Mouse (Mus musculus) midbrain, embryonic 16.5 days (tissue): Measurements from ENCODE around the gene E030030I06Rik. TPM values are rescaled to one million over a fixed set of nuclear protein-coding genes. Genes with fewer than 3 reads are reported as not detected.
"Not testable (repeated sequence)": the region's sequence is repeated elsewhere in the genome, so short reads cannot be mapped to it uniquely, and the experiment has no call there.

Experiments
- ATAC-seq: fragments of 200-750 bp; cut with Nextera tagmentation; 2 replicates; pipeline ENCODE4 v1.8.0; 2017; ENCODE audit warnings: moderate TSS enrichment
- H3K27ac ChIP-seq: fragments of 300-500 bp; sonication (generic); 2 replicates; pipeline ENCODE4 v1.5.1; 2014; ENCODE audit warnings: mild to moderate bottlenecking, low read length, mixed read lengths
- H3K27me3 ChIP-seq: fragments of 300-500 bp; sonication (generic); 2 replicates; pipeline ENCODE4 v1.6.1; 2014; ENCODE audit warnings: low read depth, low read length, mixed read lengths; ENCODE audit not compliant: control insufficient read depth, insufficient read depth
- H3K36me3 ChIP-seq: fragments of 300-500 bp; sonication (generic); 2 replicates; pipeline ENCODE4 v1.6.1; 2014; ENCODE audit warnings: mild to moderate bottlenecking, low read length, moderate library complexity, mixed read lengths; ENCODE audit not compliant: control insufficient read depth, insufficient read depth
- H3K4me1 ChIP-seq: fragments of 300-500 bp; sonication (generic); 2 replicates; pipeline ENCODE4 v1.6.1; 2014; ENCODE audit warnings: mild to moderate bottlenecking, low read length, mixed read lengths; ENCODE audit not compliant: control insufficient read depth, insufficient read depth
- H3K4me2 ChIP-seq: fragments of 300-500 bp; sonication (generic); 2 replicates; pipeline ENCODE4 v1.6.1; 2014; ENCODE audit warnings: mild to moderate bottlenecking, low read length, mixed read lengths
- H3K4me3 ChIP-seq: fragments of 300-500 bp; sonication (generic); 2 replicates; pipeline ENCODE4 v1.5.1; 2014; ENCODE audit warnings: low read depth, mild to moderate bottlenecking, low read length, moderate library complexity, mixed read lengths
- H3K9ac ChIP-seq: fragments of 300-500 bp; sonication (generic); 2 replicates; pipeline ENCODE4 v1.6.1; 2014; ENCODE audit warnings: low read depth, low read length, mixed read lengths
- H3K9me3 ChIP-seq: fragments of 300-500 bp; sonication (generic); replicated peaks from 2 replicates; pipeline ENCODE4 v1.6.1; 2014; ENCODE audit warnings: mild to moderate bottlenecking, low read length, mixed read lengths; ENCODE audit not compliant: control insufficient read depth, poor library complexity, severe bottlenecking
- WGBS: fragments of 180-500 bp; shearing (Covaris S2); extraction: QIAGEN DNeasy Blood & Tissue Kit; methylation state at CpG from one replicate; pipeline ENCODE4 v1.1.7; 2014; 5-methylcytosine and 5-hydroxymethylcytosine counted together
- polyA plus RNA-seq: library from polyadenylated mRNA; unstranded; fragments of >200 nt; fragmentation: Nextera tagmentation; extraction: Ambion mirVana; gene quantifications from 2 replicates; pipeline ENCODE4 v1.2.1, GENCODE M21; 2015

The E030030I06Rik gene
- polyA plus RNA-seq, 1 experiment from 2014 or later = 1.9 TPM

DNA sequence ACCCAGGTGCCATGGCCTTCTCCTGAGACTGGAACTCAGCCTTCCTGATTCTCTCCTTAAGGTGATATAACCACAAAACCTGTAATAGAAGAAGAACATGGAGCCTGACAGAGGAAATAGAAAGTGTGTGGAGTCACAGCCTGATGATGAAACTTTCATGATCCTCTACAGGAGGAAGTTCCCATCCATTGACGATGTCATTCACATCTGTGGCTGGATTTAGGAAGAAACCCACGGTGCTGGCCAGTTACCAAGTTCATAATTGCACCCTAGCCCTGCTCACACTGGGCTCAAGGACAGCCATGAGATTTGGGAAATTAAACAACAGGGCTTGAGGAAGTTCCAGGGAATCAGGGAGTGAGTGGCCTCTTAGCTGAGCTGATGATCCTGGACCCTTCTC, 17.0 kb upstream of the E030030I06Rik start:
- WGBS = 84% methylated on average over 2 of the region's 2 CpGs
- ATAC-seq = not testable (repeated sequence)

DNA sequence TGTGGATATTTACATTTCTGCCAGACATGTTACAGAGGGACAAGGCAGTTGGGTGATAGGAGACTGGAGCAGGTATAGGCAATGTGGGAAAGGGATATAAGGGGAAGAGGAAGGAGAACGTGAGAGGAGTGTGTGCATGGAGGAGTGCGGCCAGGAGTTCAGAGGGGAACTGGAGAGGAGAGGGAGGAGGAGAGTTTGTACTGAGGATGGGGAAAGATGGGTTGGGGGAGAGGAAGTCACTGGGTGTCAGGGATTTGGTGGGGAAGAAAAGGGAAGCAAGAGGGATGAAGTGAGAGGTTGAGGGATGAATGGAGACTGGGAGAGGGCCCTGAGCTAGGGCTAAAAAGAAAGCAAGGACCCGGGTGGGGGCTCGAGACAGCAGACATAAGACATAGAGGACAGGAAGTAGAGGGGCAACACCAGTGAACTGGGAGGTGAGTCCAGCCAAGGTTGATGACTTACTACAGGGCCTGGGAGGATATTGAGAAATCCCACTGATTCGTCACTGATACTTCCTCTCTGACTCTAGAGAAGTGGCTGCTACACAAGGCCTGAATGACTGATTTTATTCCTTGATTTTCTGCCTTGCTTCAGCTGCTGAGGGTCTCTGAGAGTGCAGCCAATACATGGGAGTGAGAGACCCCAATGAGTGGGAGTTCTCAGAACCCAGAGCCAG, 16.4 kb upstream of the E030030I06Rik start:
- not testable (repeated sequence) for H3K9me3 ChIP-seq

More for the DNA sequence above, 17.0 kb upstream of the E030030I06Rik start:
- H3K9me3 ChIP-seq, H3K4me3 ChIP-seq, H3K36me3 ChIP-seq, H3K9ac ChIP-seq, H3K4me2 ChIP-seq, H3K27ac ChIP-seq, H3K4me1 ChIP-seq, H3K27me3 ChIP-seq: not testable (repeated sequence)

DNA sequence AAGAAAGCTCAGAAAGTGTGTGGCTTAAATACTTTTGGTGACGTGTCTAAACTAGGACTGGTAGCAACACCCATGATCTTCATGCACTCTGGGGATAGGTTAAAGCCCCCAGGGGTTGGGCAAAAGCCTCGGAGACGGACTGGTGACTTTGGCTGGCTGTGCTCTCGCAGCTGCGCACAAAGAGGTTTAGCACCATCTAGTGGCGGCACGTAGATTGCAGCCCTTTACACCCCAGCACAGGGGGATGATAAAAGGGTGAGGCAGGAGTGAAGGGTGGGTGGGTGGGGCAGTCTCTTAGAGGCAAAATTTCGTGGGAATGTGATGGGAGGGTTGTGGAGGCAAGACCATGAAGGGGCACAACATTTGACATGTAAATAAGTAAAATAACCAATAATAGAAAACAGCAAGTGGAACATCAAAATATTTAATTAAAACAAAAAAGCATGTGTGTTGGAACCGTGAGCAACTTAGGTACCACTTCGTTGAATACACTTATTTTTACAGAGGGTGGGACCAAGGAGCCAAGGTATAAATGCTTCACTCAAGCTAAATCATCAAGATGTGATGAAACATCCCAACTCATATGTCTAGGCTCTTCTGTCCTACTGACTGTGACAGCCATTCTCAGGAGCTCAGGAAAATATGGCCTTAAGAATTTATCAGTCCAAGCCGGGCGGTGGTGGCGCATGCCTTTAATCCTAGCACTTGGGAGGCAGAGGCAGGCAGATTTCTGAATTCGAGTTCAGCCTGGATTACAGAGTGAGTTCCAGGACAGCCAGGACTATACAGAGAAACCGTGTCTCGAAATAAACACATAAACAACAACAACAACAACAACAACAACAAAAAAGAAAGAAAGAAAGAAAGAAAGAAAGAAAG, 14.9 kb upstream of the E030030I06Rik start:
- peak; percentile 74 for ATAC-seq
- not testable (repeated sequence) for H3K4me3 ChIP-seq, H3K9me3 ChIP-seq, H3K27ac ChIP-seq, H3K36me3 ChIP-seq, H3K27me3 ChIP-seq, H3K4me1 ChIP-seq, H3K9ac ChIP-seq
- peak overlapping the region; percentile 39 for H3K4me2 ChIP-seq
- 34% methylated on average over 13 of the region's 16 CpGs for WGBS

More for the DNA sequence above, 16.4 kb upstream of the E030030I06Rik start:
- H3K36me3 ChIP-seq, ATAC-seq, H3K9ac ChIP-seq, H3K4me3 ChIP-seq, H3K4me1 ChIP-seq, H3K4me2 ChIP-seq, H3K27ac ChIP-seq, H3K27me3 ChIP-seq: not testable (repeated sequence)
- WGBS = 77% methylated on average over 4 of the region's 5 CpGs

DNA sequence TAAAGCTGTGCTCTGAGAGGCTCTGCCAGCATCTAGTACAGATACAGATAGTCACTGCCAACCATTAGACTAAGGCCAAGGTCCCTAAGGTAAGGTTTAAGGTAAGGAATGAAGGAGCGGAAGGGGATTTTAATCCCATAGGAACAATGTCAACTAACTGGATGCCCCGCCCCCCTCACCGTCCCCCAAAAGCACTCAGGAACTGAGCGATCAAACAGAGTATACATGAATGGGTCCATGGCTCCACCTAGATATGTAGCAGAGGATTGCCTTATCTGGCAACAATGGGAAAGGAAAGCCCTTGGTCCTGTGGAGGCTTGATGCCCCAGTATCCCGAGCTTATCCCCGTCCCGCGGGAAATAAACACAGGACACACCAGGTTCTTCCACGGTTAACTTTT, 14.2 kb upstream of the E030030I06Rik start:
- H3K9me3 ChIP-seq, H3K9ac ChIP-seq, H3K36me3 ChIP-seq, H3K4me1 ChIP-seq, H3K27me3 ChIP-seq, H3K4me3 ChIP-seq, H3K27ac ChIP-seq: not testable (repeated sequence)
- peak overlapping the region; percentile 39 for H3K4me2 ChIP-seq
- ATAC-seq = peak; percentile 43; the same call in 1 of the 2 replicates
- 9% methylated on average over 9 of the region's 9 CpGs for WGBS

DNA sequence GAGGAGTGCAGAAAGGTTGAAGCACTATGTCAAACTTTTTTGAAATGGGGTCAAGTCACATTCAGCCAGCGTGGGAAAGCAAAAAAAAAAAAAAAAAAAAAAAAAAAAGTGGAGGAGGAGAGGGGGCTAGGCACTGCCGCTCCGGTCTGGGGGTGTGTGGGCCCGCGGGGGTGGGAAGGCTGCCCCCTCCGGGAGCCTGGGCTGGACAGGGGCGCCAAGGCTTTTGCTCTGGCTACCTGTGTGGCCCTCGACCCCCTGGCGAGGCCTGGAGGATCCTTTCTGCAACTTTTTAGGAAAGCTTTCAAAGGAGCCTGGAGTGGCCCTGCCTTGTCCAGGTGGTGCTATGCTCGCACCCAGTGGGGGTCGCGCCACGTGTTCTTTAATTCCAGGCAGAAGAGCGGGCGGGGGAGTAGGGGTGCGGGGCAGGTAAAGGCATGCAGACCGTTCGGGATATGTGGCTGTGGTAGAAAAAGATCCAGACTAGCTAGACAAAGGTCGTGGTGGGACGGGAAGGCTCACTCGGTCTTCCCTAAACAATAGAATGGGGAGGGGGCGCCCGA, 10.6 kb upstream of the E030030I06Rik start:
- Histone ChIP-seq H3K9ac (no peak overlapping the region), H3K4me1 (peaks cover 5% of the 10 kb centered on the region), H3K4me2 (no peak overlapping the region), H3K36me3 (no peaks in the 10 kb centered on the region), H3K4me3 (no peak overlapping the region), H3K27me3 (peaks cover 26% of the 10 kb centered on the region), H3K27ac (no peak overlapping the region), H3K9me3 (no peaks in the 10 kb centered on the region)
- no peak for ATAC-seq
- WGBS = under 1% methylated on average over 23 of the region's 23 CpGs

DNA sequence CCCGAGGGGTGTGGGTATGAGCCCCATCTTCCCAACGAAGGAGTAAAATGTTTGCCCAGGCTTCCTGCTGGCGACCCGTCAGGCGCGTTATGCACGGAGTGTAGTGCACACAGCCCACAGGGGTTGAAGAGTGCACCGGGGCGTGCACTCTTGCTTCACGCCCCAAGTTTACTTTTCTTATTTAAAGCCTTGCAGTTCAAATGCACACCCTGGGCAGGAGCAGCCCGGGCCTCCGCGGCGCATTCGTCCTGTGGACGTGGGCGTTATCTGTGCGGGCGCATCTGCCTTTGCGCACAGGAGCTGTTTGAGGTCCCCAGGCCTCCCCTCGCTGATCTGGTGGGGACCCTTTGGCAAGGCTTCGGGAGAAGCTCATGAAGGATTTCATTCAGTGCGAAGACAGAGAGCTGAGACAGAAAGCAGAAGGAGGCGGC, 10.1 kb upstream of the E030030I06Rik start:
- ATAC-seq = no peak
- H3K9me3 ChIP-seq = no peaks in the 10 kb centered on the region
- under 1% methylated on average over 24 of the region's 24 CpGs for WGBS
- H3K4me2 ChIP-seq = no peak overlapping the region
- no peak overlapping the region for H3K27ac ChIP-seq
- H3K36me3 ChIP-seq = no peaks in the 10 kb centered on the region
- H3K9ac ChIP-seq = no peak overlapping the region
- no peak overlapping the region for H3K4me3 ChIP-seq
- H3K27me3 ChIP-seq = peaks cover 26% of the 10 kb centered on the region
- peaks cover 5% of the 10 kb centered on the region for H3K4me1 ChIP-seq

DNA sequence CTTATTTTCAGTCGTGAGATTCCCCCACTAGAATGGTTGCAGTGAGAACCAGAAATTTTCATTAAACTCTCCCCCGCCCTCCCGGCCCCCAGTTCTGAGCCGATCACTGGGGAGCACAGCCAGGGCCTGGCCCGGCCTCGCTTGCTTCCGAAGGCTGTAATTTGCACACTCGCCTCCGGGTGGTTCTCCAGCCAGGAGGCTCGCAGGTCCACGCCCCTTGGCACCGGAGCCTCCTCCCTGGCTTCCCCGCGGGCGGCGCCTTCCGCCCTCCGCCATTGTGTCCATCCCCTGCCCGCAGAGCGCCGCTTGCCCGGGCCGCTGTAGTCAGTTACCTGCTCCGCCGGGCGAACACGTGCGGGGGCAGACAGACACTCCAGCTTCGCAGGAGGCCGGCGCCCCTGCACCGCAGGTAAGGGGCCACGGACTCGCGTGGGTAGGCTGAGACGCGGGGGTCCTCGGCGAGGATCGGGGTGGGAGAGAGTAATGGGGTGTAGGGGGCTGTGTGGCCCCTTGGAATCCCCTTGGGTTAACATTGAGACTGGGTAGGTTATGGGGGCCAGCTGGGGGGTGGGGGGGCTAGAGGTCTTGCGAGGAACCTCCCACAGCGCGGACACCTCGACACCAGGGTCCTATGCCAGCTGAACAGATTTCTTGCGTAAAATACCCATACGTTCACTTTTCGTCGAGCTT, 9.4 kb upstream of the E030030I06Rik start, which contains the start of the genes Raet1e and H60b:
Gene Raet1e, plus strand, starts transcription at position 260 of the 690 bp plus-strand sequence.
Gene H60b, plus strand, starts transcription at position 277 of the 690 bp plus-strand sequence.
- H3K36me3 ChIP-seq, H3K27ac ChIP-seq, H3K4me1 ChIP-seq, H3K9ac ChIP-seq, H3K9me3 ChIP-seq: not testable (repeated sequence)
- Histone ChIP-seq H3K4me2 (peak within 1 kb of the TSS; percentile 51), H3K4me3 (peak within 1 kb of the TSS; percentile 22), H3K27me3 (peaks cover 26% of the 10 kb centered on the region)
- under 1% methylated on average over 48 of the region's 48 CpGs for WGBS
- ATAC-seq = peak; percentile 51

DNA sequence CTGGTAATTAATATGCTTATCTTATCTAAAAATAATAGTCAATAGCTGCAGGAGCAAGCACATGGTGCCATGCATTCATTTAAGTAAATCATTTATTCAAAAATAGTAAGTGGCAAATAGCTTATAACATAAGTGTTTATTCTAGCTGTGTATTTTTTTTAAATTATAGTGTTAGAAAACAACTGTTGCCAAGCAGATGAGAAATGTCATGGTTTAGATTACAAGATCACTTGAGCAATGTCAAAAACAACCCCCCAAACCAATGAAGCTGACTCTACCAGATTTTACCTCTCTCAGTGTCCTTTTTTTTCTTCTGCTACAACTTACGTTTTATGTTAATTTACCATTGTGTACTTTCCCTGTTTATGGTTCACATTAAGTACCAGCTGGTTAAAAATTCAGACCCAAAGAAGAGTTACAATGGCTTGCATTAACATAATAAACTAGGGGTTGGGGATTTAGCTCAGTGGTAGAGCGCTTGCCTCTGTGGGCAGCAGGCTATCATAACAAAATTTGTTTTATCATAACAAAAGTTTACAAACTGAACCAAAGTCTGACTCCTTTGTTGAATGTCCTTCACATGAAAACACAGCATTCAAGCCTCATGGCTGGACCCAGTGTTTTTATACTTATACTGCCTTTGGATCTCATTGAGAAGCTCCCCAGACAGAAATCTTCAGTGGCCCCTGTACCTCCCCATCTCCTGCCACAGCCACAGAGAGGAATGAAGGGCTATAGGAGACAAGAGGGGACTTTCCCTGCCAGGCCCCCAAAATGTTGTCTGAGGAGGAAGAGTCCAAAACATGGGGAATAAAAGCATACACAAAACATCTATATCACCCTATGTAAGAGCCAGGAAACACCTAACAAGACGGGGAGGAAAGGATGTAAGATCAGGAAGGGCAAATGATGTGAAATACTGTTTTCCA, 6.1 kb upstream of the E030030I06Rik start:
- WGBS = 20% methylated on average over 3 of the region's 3 CpGs
- Histone ChIP-seq H3K9me3 (no peaks in the 10 kb centered on the region), H3K4me3 (no peak overlapping the region), H3K9ac (no peak overlapping the region), H3K27ac (no peak overlapping the region), H3K4me2 (no peak overlapping the region), H3K27me3 (peaks cover 33% of the 10 kb centered on the region), H3K4me1 (peaks cover 5% of the 10 kb centered on the region), H3K36me3 (no peaks in the 10 kb centered on the region)
- ATAC-seq = no peak
